Comparison of ENCODE assay signal across 12 mouse cellular contexts in the genomic region with DNA sequence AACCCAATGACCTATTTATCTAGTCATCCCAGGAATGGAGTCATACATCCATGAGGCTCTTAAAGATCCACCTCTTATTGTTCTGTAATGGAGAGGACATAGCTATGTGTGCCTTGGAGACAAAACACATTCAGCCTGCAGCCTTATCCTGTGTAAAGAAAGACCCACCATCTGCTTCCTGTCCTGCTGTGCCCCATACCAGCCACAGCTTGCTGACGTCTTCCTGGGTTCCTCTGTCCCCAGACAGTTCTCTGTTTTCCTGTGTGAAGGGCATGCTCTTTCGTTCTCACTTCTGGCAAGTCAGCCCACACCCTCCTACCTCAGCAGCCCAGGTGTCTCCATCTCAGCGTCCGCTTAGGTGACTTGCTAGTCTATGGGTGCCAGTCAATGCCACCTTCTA. TPM values are rescaled to one million over a fixed set of nuclear protein-coding genes. Genes with fewer than 3 reads are reported as not detected.
DNase-seq lines count a peak whose midpoint lies in the region; ATAC-seq and TF ChIP-seq lines count a peak whose summit lies in the region.
"Had no signal": no experiment of that assay in that cellular context is flagged by ENCODE, and none has a peak within 500 bp of the region (broad histone marks: within the 10 kb centered on the region; RNA-seq: fewer than 3 reads in every experiment).

No protein-coding gene starts in this region.

- H3K9ac ChIP-seq in hindbrain, postnatal 0 days (replicated peaks; ENCODE audit: low read length), result no peak overlapping the region

- TF ChIP-seq POLR2A in bone marrow, adult 2 months (IDR thresholded peaks at IDR 0.05; ENCODE audit: borderline replicate concordance, control insufficient read depth, low read depth, low read length), result no peak

- no peaks in the 10 kb centered on the region for H3K9me3 ChIP-seq in hindbrain, postnatal 0 days (ENCODE audit: low read length)

- peak; percentile 34 for DNase-seq in spleen, adult 12 weeks (ENCODE audit: low spot score)
- no peak for DNase-seq in spleen, postnatal 14 days (ENCODE audit: low spot score in 2 of 2)
- peak; percentile 58 to 70 for DNase-seq in thymus, postnatal 36 days
- no peak for DNase-seq in cerebellum, postnatal 10 days
- no peak for DNase-seq in hindbrain, postnatal 0 days (ENCODE audit: low spot score)
- no peak for DNase-seq in ovary, postnatal 36 days (ENCODE audit: low spot score)
- DNase-seq: cerebellum, adult 8-10 months; kidney, postnatal 10 days had no signal

- no peak overlapping the region for H3K4me2 ChIP-seq in hindbrain, postnatal 0 days (ENCODE audit: low read depth, low read length)

- 0 out of 2 replicates have a peak overlapping the region, but pooled peaks have one; percentile 0 for H3K27ac ChIP-seq in bone marrow, adult 2 months (ENCODE audit: control insufficient read depth, insufficient read depth, low read depth, low read length, poor library complexity)
- H3K27ac ChIP-seq in hindbrain, postnatal 0 days, result no peak overlapping the region

- H3K36me3 ChIP-seq in hindbrain, postnatal 0 days (ENCODE audit: insufficient read depth, low read length), result no peaks in the 10 kb centered on the region

- no peak for TF ChIP-seq CTCF in bone marrow, adult 2 months (IDR thresholded peaks at IDR 0.05; ENCODE audit: control insufficient read depth, insufficient read depth, low read length)
- no peak for TF ChIP-seq CTCF in hindbrain, postnatal 0 days (IDR thresholded peaks at IDR 0.05; ENCODE audit: low read depth)

- no peaks in the 10 kb centered on the region for H3K27me3 ChIP-seq in hindbrain, postnatal 0 days (ENCODE audit: insufficient read depth, low read length)

- H3K4me3 ChIP-seq in bone marrow, adult 2 months (replicated peaks; ENCODE audit: control insufficient read depth, low read depth, low read length), result peak overlapping the region; percentile 0
- H3K4me3 ChIP-seq in hindbrain, postnatal 0 days (ENCODE audit: low read length), result no peak overlapping the region

- WGBS in bone marrow, adult 2 months, result 7% methylated on average over 4 of the region's 4 CpGs
- 60% methylated on average over 4 of the region's 4 CpGs for WGBS in hindbrain, postnatal 0 days

- peaks cover 3% of the 10 kb centered on the region for H3K4me1 ChIP-seq in bone marrow, adult 2 months (ENCODE audit: control insufficient read depth, insufficient read depth, low read length)
- H3K4me1 ChIP-seq in hindbrain, postnatal 0 days (ENCODE audit: insufficient read depth, low read length), result 0 out of 2 replicates have a peak, but pooled peaks cover 6% of the 10 kb centered on the region

- peak; percentile 92 for ATAC-seq in megakaryocyte, adult 5-6 weeks (ENCODE audit: poor library complexity, severe bottlenecking)
- no peak for ATAC-seq in hindbrain, postnatal 0 days

RNA-seq across cellular contexts. Expression of a gene that starts 15.9 kb away (rescaled TPM):
- polyA plus RNA-seq in bone marrow, adult 2 months (2011; ENCODE audit: insufficient read depth, insufficient read length, low replicate concordance, missing spikeins), result 31.0 and 34.4 TPM in 2 replicates
- total RNA-seq in megakaryocyte, adult 5-6 weeks (2015), result 15.6 and 17.9 TPM in 2 replicates
- 8.4 and 15.1 TPM in 2 replicates for total RNA-seq in megakaryocyte, adult 5-6 weeks (2017)
- total RNA-seq in hindbrain, postnatal 0 days (2014; rRNA removed), result 10.6 and 14.7 TPM in 2 replicates
- polyA plus RNA-seq in hindbrain, postnatal 0 days (2015; fragmentation: Nextera tagmentation; extraction: Ambion mirVana), result 5.2 and 5.3 TPM in 2 replicates

RNA-seq across cellular contexts. Expression of a gene that starts 41.9 kb away (rescaled TPM):
- not detected in 2 replicates for polyA plus RNA-seq in bone marrow, adult 2 months (2011; ENCODE audit: insufficient read depth, insufficient read length, low replicate concordance, missing spikeins)
- total RNA-seq in megakaryocyte, adult 5-6 weeks (2015), result not detected in 2 replicates
- total RNA-seq in megakaryocyte, adult 5-6 weeks (2017), result not detected in 2 replicates
- total RNA-seq in hindbrain, postnatal 0 days (2014; rRNA removed), result not detected in 2 replicates
- polyA plus RNA-seq in hindbrain, postnatal 0 days (2015; fragmentation: Nextera tagmentation; extraction: Ambion mirVana), result not detected in 2 replicates
- polyA plus RNA-seq: heart, embryonic 14.5 days; liver, embryonic 16.5 days had no signal

Comparison
In these comparisons a context has a peak if more than half of its experiments do, and no peak if none do; other contexts are left out.
1. DNase-seq: peak in spleen, adult 12 weeks (single experiment) and thymus, postnatal 36 days (2 of 2); none in spleen, postnatal 14 days (0 of 2), cerebellum, postnatal 10 days (0 of 2), hindbrain, postnatal 0 days (single experiment) and ovary, postnatal 36 days (single experiment).